8 mouse cellular contexts compared by ENCODE assay signal in the genomic region with DNA sequence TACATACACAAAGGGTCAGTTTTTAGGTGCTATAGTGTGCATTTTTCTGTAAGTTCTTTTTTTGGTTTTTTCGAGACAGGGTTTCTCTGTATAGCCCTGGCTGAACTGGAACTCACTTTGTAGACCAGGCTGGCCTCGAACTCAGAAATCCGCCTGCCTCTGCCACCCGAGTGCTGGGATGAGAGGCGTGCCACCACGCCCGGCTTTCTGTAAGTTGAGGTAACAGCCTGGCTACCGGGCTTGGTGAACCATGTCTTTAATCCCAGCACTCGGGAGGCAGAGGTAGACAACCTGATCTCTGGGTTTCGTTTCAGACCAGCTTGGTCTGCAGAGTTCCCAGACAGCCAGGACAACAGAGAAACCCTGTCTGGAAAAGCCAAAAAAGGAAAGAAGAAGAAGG. TPM values are rescaled to one million over a fixed set of nuclear protein-coding genes. Genes with fewer than 3 reads are reported as not detected.
DNase-seq lines count a peak whose midpoint lies in the region; ATAC-seq and TF ChIP-seq lines count a peak whose summit lies in the region.
"Not testable (repeated sequence)": the region's sequence is repeated elsewhere in the genome, so short reads cannot be mapped to it uniquely, and the experiment has no call there.

No protein-coding gene starts in this region.

- TF ChIP-seq CTCF in ES-Bruce4 (IDR thresholded peaks at IDR 0.05; ENCODE audit: low read depth, low read length); cortical plate, adult 2 months (IDR thresholded peaks at IDR 0.05; ENCODE audit: extremely low read depth, insufficient read depth, low read length); testis, adult 2 months (IDR thresholded peaks at IDR 0.05; ENCODE audit: control insufficient read depth, insufficient read depth, insufficient replicate concordance, low read depth, low read length): not testable (repeated sequence)

- 0 out of 2 replicates have a peak overlapping the region, but pooled peaks have one; percentile 8 for H3K4me2 ChIP-seq in forebrain, embryonic 15.5 days (replicated peaks)
- H3K4me2 ChIP-seq in kidney, embryonic 15.5 days, result peak overlapping the region; percentile 57
- H3K4me2 ChIP-seq in liver, embryonic 11.5 days, result peak overlapping the region; percentile 60

- ATAC-seq in forebrain, embryonic 15.5 days (replicated peaks); kidney, embryonic 15.5 days (replicated peaks; ENCODE audit: low FRiP score); liver, embryonic 11.5 days (replicated peaks; ENCODE audit: low FRiP score): not testable (repeated sequence)

- not testable (repeated sequence) for H3K36me3 ChIP-seq in ES-Bruce4 (ENCODE audit: control insufficient read depth, insufficient read depth, low read length, poor library complexity, severe bottlenecking); forebrain, embryonic 15.5 days; hindbrain, embryonic 10.5 days; kidney, embryonic 15.5 days; liver, embryonic 11.5 days (ENCODE audit: control insufficient read depth, insufficient read depth, low read length); midbrain, embryonic 10.5 days; testis, adult 2 months (ENCODE audit: control insufficient read depth, insufficient read depth, low read length)

- not testable (repeated sequence) for H3K9ac ChIP-seq in ES-Bruce4 (ENCODE audit: low read depth, poor library complexity, severe bottlenecking); forebrain, embryonic 15.5 days (replicated peaks); kidney, embryonic 15.5 days; liver, embryonic 11.5 days (ENCODE audit: low read depth, low read length)

- not testable (repeated sequence) for TF ChIP-seq POLR2A in ES-Bruce4 (IDR thresholded peaks at IDR 0.05; ENCODE audit: insufficient read depth, low read length); cortical plate, adult 2 months (IDR thresholded peaks at IDR 0.05; ENCODE audit: extremely low read depth, insufficient read depth, low read length); testis, adult 2 months (IDR thresholded peaks at IDR 0.05; ENCODE audit: control insufficient read depth, low read depth, low read length)

- not testable (repeated sequence) for H3K27me3 ChIP-seq in ES-Bruce4 (ENCODE audit: control insufficient read depth, insufficient read depth, low read length, poor library complexity, severe bottlenecking); forebrain, embryonic 15.5 days; hindbrain, embryonic 10.5 days (ENCODE audit: insufficient read depth, poor library complexity, severe bottlenecking); kidney, embryonic 15.5 days; liver, embryonic 11.5 days (replicated peaks; ENCODE audit: control insufficient read depth, insufficient read depth, low read length); midbrain, embryonic 10.5 days (ENCODE audit: low read depth, poor library complexity, severe bottlenecking); testis, adult 2 months (ENCODE audit: control insufficient read depth, insufficient read depth, low read length)

- not testable (repeated sequence) for TF ChIP-seq EP300 in ES-Bruce4 (IDR thresholded peaks at IDR 0.05; ENCODE audit: insufficient read depth, low read depth, low read length)

- not testable (repeated sequence) for H3K4me1 ChIP-seq in ES-Bruce4 (ENCODE audit: control insufficient read depth, insufficient read depth, low read length); cortical plate, adult 2 months (ENCODE audit: control insufficient read depth, insufficient read depth, low read length); testis, adult 2 months (ENCODE audit: control insufficient read depth, insufficient read depth, low read length)
- H3K4me1 ChIP-seq in forebrain, embryonic 15.5 days, result peaks cover 22% of the 10 kb centered on the region
- H3K4me1 ChIP-seq in hindbrain, embryonic 10.5 days (replicated peaks), result peaks cover 30% of the 10 kb centered on the region
- H3K4me1 ChIP-seq in kidney, embryonic 15.5 days, result peaks cover 15% of the 10 kb centered on the region
- peaks cover 19% of the 10 kb centered on the region for H3K4me1 ChIP-seq in liver, embryonic 11.5 days (replicated peaks; ENCODE audit: control insufficient read depth, insufficient read depth, low read length)
- H3K4me1 ChIP-seq in midbrain, embryonic 10.5 days, result peaks cover 20% of the 10 kb centered on the region

- H3K4me3 ChIP-seq in ES-Bruce4 (ENCODE audit: low read depth, low read length), result peak overlapping the region; percentile 6; the same call in 1 of the 2 replicates
- H3K4me3 ChIP-seq in cortical plate, adult 2 months (ENCODE audit: insufficient read depth, low read length), result peak overlapping the region; percentile 58; the same call in 1 of the 2 replicates
- not testable (repeated sequence) for H3K4me3 ChIP-seq in forebrain, embryonic 15.5 days
- H3K4me3 ChIP-seq in hindbrain, embryonic 10.5 days, result peak overlapping the region; percentile 97
- peak overlapping the region; percentile 97 for H3K4me3 ChIP-seq in kidney, embryonic 15.5 days (replicated peaks)
- peak overlapping the region; percentile 98; the same call in 1 of the 2 replicates for H3K4me3 ChIP-seq in liver, embryonic 11.5 days (ENCODE audit: low read depth, low read length)
- peak overlapping the region; percentile 98 for H3K4me3 ChIP-seq in midbrain, embryonic 10.5 days
- H3K4me3 ChIP-seq in testis, adult 2 months (ENCODE audit: control insufficient read depth, low read depth, low read length), result peak overlapping the region; percentile 38

- DNase-seq in hindbrain, embryonic 10.5 days (ENCODE audit: low spot score); liver, embryonic 11.5 days (ENCODE audit: low spot score); midbrain, embryonic 10.5 days (ENCODE audit: low spot score): not testable (repeated sequence)

- not testable (repeated sequence) for H3K27ac ChIP-seq in ES-Bruce4 (ENCODE audit: insufficient read depth, low read length); cortical plate, adult 2 months (ENCODE audit: insufficient read depth, low read length); forebrain, embryonic 15.5 days (replicated peaks); liver, embryonic 11.5 days (ENCODE audit: low read depth, low read length)
- peak overlapping the region; percentile 100 for H3K27ac ChIP-seq in hindbrain, embryonic 10.5 days
- H3K27ac ChIP-seq in kidney, embryonic 15.5 days, result peak overlapping the region; percentile 54
- 0 out of 2 replicates have a peak overlapping the region, but pooled peaks have one; percentile 17 for H3K27ac ChIP-seq in midbrain, embryonic 10.5 days (replicated peaks)
- H3K27ac ChIP-seq in testis, adult 2 months (ENCODE audit: control insufficient read depth, insufficient read depth, low read depth, low read length), result peak overlapping the region; percentile 49

- 82% methylated on average over 10 of the region's 10 CpGs for WGBS in forebrain, embryonic 15.5 days
- 83% methylated on average over 10 of the region's 10 CpGs for WGBS in hindbrain, embryonic 10.5 days
- 67% methylated on average over 10 of the region's 10 CpGs for WGBS in kidney, embryonic 15.5 days
- WGBS in liver, embryonic 11.5 days, result 68% methylated on average over 10 of the region's 10 CpGs
- WGBS in midbrain, embryonic 10.5 days, result 79% methylated on average over 10 of the region's 10 CpGs

- not testable (repeated sequence) for H3K9me3 ChIP-seq in ES-Bruce4 (replicated peaks; ENCODE audit: control insufficient read depth, insufficient read depth, low read length, poor library complexity, severe bottlenecking); forebrain, embryonic 15.5 days; hindbrain, embryonic 10.5 days; kidney, embryonic 15.5 days (replicated peaks); liver, embryonic 11.5 days (ENCODE audit: control insufficient read depth, low read length); midbrain, embryonic 10.5 days (replicated peaks)

RNA-seq across cellular contexts. Expression of a gene that starts 1.2 kb away (rescaled TPM):
- 106 and 109 TPM in 2 replicates for polyA plus RNA-seq in ES-Bruce4 (2011; ENCODE audit: insufficient read depth, insufficient read length, low read depth, missing spikeins)
- 56.0 and 59.0 TPM in 2 replicates for polyA plus RNA-seq in cortical plate, adult 2 months (2012; rRNA removed)
- polyA plus RNA-seq in forebrain, embryonic 15.5 days (2015; fragmentation: Nextera tagmentation; extraction: Ambion mirVana), result 41.3 and 44.3 TPM in 2 replicates
- 39.2 and 41.6 TPM in 2 replicates for polyA plus RNA-seq in hindbrain, embryonic 10.5 days (2016; fragmentation: Nextera tagmentation; extraction: Ambion mirVana)
- polyA plus RNA-seq in kidney, embryonic 15.5 days (2015; fragmentation: Nextera tagmentation; extraction: Ambion mirVana), result 45.5 and 45.7 TPM in 2 replicates
- 30.3 and 31.0 TPM in 2 replicates for polyA plus RNA-seq in liver, embryonic 11.5 days (2014; fragmentation: Nextera tagmentation; extraction: Ambion mirVana)
- polyA plus RNA-seq in midbrain, embryonic 10.5 days (2016; fragmentation: Nextera tagmentation; extraction: Ambion mirVana), result 39.3 and 46.0 TPM in 2 replicates
- 8.3 and 10.2 TPM in 2 replicates for polyA plus RNA-seq in testis, adult 2 months (2012; rRNA removed)

RNA-seq across cellular contexts. Expression of a gene that starts 2.0 kb away (rescaled TPM):
- 10.2 and 11.3 TPM in 2 replicates for polyA plus RNA-seq in ES-Bruce4 (2011; ENCODE audit: insufficient read depth, insufficient read length, low read depth, missing spikeins)
- 52.6 and 54.1 TPM in 2 replicates for polyA plus RNA-seq in cortical plate, adult 2 months (2012; rRNA removed)
- polyA plus RNA-seq in forebrain, embryonic 15.5 days (2015; fragmentation: Nextera tagmentation; extraction: Ambion mirVana), result 43.3 and 46.4 TPM in 2 replicates
- 38.6 and 48.6 TPM in 2 replicates for polyA plus RNA-seq in hindbrain, embryonic 10.5 days (2016; fragmentation: Nextera tagmentation; extraction: Ambion mirVana)
- 31.7 and 32.2 TPM in 2 replicates for polyA plus RNA-seq in kidney, embryonic 15.5 days (2015; fragmentation: Nextera tagmentation; extraction: Ambion mirVana)
- polyA plus RNA-seq in liver, embryonic 11.5 days (2014; fragmentation: Nextera tagmentation; extraction: Ambion mirVana), result 23.2 and 26.5 TPM in 2 replicates
- 39.7 and 41.8 TPM in 2 replicates for polyA plus RNA-seq in midbrain, embryonic 10.5 days (2016; fragmentation: Nextera tagmentation; extraction: Ambion mirVana)
- 6.0 and 8.3 TPM in 2 replicates for polyA plus RNA-seq in testis, adult 2 months (2012; rRNA removed)

Comparison
In these comparisons a context has a peak if more than half of its experiments do, and no peak if none do; other contexts are left out.
1. H3K4me2 ChIP-seq: peak in every context shown above with its lines; median percentile 60 in liver, embryonic 11.5 days; 57 in kidney, embryonic 15.5 days; 8 in forebrain, embryonic 15.5 days.